Mouse (Mus musculus) adrenal gland, postnatal 4 days (tissue): ENCODE measurements around the gene Als2. TPM values are rescaled to one million over a fixed set of nuclear protein-coding genes. Genes with fewer than 3 reads are reported as not detected.

Source experiments
- DNase-seq, 2 experiments: peaks; one replicate each; pipeline ENCODE4 v3.0.0; 2021 to 2022; ENCODE audit warnings: low spot score in 2 of 2, mixed read lengths in 2 of 2
- total RNA-seq, 2 experiments: library from RNA; stranded (reverse); gene quantifications; 2 replicates each; pipeline ENCODE4 v1.2.3; 2021

The Als2 gene
- total RNA-seq, 2 experiments from 2014 or later: 15.2 to 16.9 TPM

DNA sequence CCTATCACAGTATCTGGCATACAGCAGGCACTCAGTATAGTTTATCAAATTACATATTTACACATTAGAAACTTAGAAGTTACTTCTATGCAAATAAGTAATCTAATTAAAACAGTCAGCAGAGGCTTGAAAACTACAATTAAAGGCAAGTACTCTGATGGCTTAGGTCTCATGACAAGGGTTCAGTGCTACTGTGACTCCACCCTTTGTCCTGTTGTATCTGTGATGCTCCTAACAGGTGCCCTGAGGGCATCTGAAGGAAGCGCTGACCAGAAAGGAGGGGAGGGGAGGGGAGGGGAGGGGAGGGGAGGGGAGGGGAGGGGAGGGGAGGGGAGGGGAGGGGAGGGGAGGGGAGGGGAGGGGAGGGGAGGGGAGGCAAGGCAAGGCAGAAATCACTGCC, 24.1 kb downstream of the Als2 start:
- DNase-seq: no peak

DNA sequence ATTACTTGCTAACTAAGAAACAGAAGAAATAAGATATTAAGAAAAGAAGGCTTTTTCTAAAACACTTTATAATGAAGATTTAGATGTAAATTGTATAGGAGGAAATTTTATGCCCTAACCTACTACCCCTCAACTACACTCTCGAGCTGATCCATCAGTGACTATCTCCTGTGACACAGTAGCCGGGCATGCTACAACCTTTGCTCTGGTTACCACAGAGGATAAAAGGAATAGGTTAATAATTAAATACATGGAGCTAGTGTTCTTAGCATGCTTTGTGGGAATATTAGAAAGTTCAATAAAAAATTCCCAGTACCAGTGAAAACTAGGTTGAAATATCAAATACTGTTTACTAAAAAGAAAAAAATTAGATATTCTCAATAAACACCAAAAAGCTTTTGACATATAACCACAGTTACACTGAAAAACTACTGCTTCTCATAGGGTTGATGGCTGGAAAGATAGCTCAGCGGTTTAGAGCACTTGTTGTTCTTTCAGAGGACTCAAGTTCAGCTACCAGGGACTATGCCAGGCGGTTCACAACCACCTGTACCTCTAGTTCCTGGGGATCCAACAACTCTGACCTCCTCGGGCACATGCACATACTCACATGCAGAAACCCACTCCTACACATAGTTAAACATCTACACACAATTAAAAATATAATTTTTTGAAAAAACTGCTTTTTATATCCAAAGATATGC, 24.8 kb downstream of the Als2 start:
- DNase-seq: no peak

DNA sequence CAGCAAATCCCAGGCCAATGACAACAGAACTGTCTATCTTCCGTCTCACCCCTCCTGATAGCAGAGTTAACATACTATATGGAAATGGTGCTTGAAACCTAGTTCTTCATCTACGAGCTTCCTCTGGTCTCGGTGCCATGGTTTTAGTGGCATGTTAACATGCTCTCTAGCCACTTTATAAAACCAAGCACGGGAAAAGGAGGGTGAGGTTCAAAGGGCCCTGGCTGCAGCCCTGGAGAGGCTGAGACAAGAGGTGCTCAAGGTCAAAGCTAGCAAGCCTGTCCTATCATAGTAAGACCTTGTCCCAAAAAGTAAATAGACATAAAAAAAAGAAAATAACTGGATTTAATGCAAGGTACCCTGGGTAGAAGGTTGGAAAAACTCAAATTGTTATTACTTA, 25.4 kb downstream of the Als2 start:
- DNase-seq: no peak

DNA sequence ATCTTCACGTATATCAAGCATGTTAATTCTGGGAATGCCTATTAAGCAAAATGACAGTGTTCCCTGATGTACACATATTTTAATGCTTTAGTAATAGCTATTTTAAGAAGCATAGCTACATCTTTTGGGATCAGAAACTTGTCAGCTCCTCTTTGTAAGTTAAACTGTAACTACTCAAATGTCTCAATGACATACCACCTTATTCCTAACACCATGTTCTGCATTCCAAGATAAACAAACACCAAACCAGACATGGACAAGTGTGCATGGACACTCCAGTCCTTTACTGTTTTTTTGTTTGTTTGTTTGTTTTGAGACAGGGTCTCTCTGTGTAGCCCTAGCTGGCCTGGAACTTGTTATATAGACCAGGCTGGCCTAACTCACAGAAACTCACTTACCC, 28.7 kb downstream of the Als2 start:
- no peak for DNase-seq

DNA sequence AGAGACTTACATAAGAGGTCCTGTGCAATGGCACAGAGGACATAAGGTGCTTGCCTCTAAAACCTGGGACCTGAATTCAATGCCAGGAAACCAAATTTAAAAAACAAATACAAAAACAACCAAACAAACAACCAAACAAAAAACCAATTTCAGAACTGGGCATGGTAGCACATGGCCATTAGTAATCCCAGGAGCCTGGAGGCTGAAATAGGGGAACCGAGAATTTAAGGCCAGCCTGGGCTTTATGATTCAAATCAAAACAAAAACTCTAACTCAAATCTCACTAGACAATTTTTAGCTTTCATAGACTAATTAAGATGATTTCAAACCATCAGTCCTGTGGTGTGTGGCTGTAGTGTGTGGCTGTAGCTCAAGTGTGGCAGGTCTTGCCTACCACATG, 32.5 kb downstream of the Als2 start:
- DNase-seq: no peak

DNA sequence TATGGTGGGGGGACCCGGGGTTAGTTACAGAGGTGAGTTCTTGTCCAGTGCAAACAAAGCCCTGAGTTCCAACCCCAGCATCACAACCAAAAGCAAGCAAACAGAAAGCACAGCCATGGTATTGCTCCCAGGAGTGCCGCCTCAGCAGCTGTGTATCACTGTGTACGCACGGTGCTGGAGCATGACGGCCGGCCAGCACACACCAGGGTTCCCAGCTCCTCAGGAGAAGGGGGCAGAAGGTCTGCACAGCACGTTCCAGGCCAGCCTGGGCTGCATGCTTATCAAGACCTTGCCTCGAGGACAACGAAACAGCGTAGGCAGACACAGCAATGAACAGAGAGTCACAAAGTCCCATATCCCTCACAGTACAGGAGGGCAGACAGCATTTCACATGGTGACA, 34.7 kb downstream of the Als2 start:
- DNase-seq: no peak

DNA sequence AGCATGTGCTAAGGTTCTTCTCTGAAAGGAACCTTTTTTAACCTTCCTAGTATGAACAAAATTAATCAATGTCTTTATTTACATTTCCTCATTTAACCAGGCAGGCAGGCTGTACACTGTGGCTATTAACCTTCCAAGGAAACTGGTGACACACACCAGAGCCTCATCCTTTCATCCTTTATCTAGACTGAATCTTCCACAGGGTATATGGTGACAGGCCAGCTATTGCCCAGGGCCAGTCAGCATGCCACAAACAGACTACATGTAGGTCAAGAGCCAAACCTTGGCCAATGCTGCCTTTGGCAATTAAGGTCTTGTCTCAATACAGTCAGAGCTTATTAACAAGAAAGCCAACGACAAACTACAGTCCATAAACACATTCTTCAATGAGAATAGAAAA, 35.5 kb downstream of the Als2 start:
- DNase-seq: no peak

DNA sequence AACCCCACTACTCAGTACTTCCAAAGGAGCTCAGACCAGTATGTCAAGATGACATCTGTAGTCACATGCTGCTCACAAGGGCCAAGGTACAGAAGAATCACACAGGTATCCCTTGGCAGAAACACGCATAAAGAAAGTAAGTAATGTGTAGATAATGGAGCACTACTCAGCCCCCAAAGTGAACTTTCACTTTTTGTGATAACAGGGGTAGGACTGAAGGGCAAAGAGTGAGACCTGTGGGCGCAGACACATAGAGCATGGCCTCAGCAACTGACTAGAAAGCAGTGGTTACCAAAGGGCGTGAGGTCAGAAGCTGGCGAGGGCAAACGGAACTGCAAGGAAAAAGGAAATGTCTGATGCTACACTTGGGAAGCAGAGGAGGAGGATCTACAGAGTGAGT, 36.1 kb downstream of the Als2 start:
- DNase-seq: no peak

DNA sequence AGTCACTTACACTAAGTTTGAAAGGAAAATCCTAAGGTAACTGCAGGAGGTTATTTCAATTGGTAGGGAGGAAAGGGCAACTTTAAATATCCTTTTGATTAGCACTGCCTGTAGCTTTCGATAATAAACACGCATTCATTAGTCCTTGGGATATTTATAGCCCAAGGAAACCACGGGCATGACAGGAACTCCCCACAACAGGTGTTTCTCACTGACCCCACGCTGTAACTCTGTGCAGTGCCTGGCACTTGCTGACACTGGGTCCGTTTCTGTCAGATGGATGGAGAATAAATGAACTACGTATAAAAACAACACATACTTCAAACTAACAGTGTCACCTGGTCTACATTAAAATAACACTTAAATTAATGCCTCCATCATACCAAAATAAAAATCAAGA, 42.1 kb downstream of the Als2 start:
- no peak for DNase-seq

DNA sequence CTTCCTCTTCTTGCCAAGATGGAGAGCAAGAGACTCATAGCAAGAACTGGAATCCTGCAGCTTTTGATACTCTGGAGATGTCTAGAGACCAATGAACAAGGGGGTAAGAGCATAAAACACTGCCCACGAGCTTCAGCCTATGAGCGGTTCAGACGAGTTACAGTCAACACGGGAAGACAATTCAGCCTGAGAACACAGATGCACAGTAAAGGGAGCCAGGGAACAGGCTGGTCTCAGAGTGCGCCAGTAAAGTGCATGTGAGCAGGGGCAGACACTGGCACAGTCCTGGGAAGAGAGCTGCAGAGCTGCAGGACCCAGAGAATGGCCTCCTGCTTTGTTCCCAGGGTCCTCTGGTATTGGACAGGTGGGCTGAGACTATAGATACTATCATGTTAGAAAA, 49.2 kb downstream of the Als2 start:
- no peak for DNase-seq

DNA sequence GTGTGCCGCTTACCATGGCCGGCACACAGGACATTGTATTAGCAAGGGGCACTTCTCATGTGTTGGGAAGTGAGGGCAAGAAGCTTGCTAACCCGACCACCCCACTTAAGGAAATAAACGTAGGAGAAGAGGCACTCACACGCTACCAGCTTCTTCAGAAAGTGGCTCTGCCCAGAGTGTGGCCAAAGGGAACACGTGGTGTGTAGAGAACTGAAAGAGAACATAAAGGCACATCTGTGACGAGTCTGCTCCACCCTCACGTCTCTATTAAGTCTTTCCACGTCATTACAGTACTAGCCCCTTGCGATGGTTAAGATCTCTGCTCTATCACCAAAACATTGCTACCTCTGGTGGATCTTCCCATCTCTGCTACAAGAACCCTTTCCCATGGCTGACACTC, 50.7 kb downstream of the Als2 start:
- no peak for DNase-seq

DNA sequence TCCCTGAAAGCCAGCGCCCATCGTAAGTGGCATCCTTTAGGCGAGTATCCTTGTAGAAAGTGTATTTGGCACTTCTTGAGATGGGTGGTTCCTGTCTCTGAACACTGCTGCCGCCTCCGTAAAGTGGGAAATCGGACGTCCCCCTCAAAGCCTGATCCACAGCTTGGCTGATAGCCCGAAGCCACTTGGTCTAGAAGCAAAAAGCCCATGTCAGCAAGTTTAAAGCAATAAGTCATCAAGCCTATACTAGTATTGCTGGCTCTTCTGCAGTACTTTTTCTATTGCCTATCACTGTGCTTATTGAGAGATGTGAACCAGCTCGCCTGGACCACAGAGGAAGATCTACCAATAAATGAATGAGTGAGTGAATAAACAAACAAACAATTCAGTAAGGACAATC, 51.6 kb downstream of the Als2 start:
- DNase-seq: no peak

DNA sequence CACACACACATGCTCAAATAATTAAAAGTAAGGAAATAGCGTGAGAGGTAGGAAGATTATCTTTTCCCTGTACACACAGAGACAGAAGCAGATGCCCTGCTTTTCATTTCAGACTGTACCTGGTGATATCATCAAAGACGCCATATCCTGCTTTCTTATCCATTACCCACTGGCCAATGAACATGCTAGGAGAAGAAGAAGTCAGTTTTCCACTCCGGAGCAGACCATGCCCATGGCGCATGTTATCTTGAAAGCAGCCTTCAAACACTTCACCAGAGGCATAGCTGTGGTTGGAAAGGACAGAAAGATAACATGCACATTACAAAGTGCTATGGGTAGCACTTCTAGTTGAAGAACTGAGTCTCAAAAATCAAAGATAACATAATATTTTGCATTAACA, 54.0 kb downstream of the Als2 start:
- no peak for DNase-seq

DNA sequence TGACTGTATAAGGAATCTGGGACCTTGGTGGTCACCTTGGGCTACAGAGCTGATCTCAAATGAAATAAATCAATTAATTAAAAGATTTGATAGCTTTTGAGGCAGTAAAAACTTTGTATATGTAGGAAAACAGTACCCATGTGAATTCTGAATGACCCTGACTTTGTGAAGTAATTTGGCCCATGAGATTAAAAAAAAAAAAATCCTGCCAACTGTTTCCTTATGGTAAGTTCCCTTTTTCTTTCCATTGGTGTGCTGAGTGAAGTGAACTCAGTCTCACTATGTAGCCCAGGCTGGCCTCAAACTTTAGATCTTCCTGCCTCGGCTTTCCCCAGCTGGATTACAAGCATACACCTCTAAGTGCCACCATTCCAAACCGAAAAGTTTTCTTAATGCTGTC, 54.7 kb downstream of the Als2 start:
- DNase-seq: no peak

DNA sequence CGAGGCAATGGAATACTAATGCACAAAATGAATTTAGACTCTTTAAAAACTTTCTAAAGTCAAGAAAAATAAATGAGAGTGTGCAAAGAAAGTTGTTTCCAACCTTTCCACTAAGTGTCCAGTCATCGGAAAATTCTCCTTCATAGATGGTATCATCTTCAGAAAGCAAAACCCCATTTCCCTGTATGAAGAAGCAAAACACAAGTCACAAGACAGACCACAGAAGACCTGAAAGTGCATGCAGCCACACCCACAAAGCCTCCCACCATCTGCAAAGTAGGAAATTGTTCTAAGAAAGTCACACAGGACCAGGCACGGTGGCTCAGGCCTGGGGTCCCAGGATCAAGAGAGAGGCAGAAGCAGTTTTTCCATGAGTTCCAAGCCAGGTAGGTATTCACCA, 57.0 kb downstream of the Als2 start:
- DNase-seq: no peak

DNA sequence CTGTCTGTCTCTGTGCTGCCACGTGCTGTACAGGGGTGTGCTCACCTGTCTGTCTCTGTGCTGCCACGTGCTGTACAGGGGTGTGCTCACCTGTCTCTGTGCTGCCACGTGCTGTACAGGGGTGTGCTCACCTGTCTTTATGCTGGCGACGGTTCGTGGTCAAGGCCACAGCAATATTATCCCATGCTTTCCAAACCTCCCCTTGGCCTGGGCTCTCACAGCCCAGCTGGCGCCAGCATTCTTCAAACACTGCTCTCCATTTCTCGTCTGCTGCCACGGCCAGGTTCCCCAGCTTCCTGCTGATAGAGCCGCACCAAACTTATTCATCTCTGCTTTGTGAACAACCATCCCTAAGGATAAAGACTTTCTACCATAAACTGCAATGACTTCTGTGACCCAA, 58.6 kb downstream of the Als2 start:
- DNase-seq: no peak

DNA sequence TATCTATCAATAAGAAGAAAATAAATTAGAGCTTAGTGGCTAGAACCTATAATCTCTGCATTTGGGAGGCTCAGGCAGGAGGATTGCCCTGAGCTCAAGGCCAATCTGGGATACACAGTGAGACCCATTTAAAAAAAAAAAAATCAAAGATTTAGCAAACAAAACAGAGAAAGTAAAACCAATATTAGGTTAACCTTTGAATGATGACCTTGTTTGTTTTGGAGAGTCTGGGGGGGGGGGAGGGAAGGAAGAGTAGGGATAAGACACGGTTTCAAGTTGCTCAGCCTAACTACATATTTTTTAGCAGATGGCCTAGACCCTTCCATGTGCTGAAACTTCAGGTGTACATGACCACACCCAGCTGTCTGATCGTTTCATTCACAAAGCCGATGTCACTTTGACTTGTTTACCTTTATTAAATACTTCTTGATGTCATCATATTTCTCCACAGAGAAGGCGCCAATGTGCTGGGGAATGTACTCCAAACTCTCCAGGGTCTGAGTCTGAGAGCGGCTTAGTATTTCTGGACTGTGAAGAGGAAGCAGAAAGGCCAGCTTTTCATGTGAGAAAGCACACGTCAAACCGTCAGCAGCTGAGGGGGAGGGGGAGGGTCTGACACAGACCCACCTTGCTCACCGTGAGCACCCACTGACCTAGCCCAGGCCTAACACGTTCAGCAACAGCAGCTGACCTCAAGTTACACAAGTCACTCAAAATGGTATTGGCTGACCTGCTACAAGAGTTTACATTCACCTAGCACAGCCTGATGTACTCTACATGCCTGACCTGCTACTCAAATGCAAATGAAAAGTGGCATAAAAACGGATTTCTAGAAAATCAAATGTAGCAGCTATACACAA, 62.3 kb downstream of the Als2 start:
- no peak for DNase-seq

DNA sequence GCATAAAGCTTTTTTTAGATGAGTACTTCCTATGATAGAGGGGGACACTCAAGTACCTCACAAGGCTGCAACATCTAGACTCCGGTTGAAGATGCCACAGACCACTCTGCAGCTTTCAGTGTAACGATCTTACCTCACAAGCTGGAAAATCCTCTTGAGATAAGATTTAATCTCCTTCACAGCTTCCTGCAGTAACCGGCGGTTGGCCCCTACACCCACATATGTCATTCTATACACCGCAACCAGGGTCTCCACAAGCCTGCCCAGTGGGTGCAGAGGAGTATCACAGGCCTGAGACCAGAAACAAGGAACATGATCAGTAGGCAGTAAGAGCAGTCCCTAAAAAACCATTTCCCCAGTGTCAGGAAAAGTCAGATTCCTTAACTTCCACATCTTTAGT, 64.0 kb downstream of the Als2 start:
- no peak for DNase-seq

DNA sequence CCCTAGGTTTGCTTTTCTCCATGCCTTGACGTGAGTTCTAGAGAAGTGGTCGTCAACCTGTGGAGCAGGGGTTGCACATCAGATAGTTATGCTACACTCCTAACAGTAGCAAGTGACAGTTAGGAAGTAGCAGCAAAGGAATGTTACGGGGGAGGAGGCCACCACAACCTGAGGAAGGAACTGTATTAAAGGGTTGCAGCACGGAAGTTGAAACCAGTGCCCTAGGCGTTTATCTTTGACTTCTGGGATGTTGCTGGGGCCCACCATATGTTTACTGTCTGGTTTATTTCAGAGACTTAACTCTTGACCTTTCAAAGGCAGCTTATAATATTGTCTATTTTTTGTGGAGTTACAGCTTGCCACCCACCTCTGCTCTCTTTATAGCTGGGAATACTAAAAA, 65.2 kb downstream of the Als2 start:
- no peak for DNase-seq

DNA sequence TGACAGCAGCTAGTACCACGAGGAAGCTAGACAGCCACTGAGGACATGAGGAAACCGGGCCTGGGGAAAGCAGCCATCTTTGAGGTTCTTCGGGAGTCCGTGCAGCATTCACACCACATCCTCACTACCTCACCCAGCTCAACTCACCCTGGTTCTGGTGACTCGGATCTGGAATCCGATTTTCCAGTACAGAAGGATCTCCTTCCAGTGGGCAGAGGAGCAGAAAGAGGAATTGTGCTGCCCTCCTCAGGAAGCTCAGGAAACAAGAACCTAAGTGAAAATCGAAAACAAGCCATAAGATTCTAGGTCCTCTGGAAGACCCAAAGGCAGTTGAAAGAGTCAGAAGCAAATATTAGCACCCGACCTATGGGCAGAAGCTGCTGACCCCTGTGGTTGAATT, 66.7 kb downstream of the Als2 start:
- no peak for DNase-seq

DNA sequence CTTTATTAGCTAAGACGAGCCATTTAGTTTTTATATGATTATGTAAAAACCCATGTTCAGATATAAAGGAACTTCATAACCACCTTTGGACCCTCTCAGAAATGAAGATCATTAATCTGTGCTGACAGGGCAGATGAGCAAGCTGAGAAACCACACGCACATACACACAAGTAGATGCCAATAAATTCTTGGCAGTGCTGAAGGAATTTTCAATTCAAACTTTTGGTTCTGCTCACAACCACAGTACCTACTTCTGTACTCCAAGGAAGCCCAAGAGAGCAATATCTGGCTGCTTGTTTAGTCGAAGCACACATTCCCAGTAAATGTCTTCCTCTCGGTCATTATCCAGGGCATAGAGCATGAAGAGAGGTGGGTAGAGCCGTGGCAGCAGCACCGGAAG, 67.4 kb downstream of the Als2 start:
- DNase-seq: no peak

DNA sequence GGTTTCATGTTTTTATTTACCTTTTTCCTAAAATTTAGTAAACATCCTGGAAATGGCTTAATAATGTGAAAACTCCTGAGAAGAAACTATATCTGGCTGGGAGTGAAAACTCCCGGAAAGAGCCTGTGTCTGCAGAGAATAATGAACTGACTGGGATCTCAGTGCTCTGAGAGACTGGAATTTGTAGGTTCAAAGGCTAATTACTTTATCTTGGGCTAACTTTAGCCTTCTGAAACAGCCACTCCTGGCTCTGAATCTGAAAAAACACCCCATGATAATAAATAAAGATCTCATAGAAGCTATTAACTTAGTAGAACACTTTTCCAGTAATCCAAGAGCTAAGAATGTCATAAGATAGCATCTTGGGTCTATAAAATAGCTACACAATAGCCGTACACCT, 68.5 kb downstream of the Als2 start:
- no peak for DNase-seq
